Mouse (Mus musculus) frontal cortex, postnatal 10 days (tissue): ENCODE results near the gene Gm20821.
"Not testable (repeated sequence)": the region's sequence is repeated elsewhere in the genome, so short reads cannot be mapped to it uniquely, and the experiment has no call there.

Experiments used
- DNase-seq, 2 experiments: peaks; one replicate each; pipeline ENCODE4 v3.0.0; 2022; ENCODE audit warnings: low spot score in 2 of 2, mixed read lengths in 1 of 2

The Gm20821 gene

DNA sequence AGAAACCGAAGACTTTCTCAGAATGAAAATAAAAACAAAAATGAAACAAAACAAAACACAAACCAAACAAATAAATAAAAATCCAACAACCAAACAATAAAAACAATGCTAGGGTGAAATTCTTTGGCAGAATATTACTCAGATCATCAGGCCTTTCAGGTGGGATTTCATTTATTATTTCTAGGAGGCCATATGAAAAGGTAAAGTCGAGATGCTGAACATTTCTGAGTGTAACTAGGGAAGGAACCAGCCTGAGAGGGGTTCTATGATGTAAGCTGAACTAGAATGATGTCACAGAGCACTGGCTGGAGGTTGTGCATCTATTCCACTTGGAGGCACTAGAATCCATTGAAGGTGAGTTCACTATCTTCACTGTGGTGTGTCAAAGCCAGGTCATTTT lies at the start of gene Gm20821:
Gm20821 (plus strand) TSS at position 301 of the 400 bp plus-strand sequence.
- DNase-seq, result not testable (repeated sequence)
